Mouse (Mus musculus) heart, embryonic 14.5 days (tissue): Measurements from ENCODE around the gene Zfp607b. TPM values are rescaled to one million over a fixed set of nuclear protein-coding genes. Genes with fewer than 3 reads are reported as not detected.

Source experiments
- ATAC-seq: fragments of 200-750 bp; cut with Nextera tagmentation; 2 replicates; pipeline ENCODE4 v1.8.0; 2017; ENCODE audit warnings: low read depth, moderate TSS enrichment; ENCODE audit not compliant: insufficient number of reproducible peaks, insufficient read depth, low FRiP score
- H3K27ac ChIP-seq, 2 experiments: fragments of 200-500 bp in 1 of 2; fragments of 300-500 bp in 1 of 2; sonication (generic) in 1 of 2; replicated peaks in 1 of 2; 2 replicates each; pipeline ENCODE4 v1.5.1; 2012 to 2014; ENCODE audit warnings: low read depth in 2 of 2, low read length in 2 of 2, control low read depth in 1 of 2, mild to moderate bottlenecking in 1 of 2, mixed read lengths in 1 of 2; ENCODE audit not compliant: control insufficient read depth in 1 of 2, insufficient read depth in 1 of 2
- H3K27me3 ChIP-seq: fragments of 300-500 bp; sonication (generic); 2 replicates; pipeline ENCODE4 v1.6.1; 2014; ENCODE audit warnings: mild to moderate bottlenecking, low read length, control low read depth; ENCODE audit not compliant: control insufficient read depth, insufficient read depth
- H3K36me3 ChIP-seq: fragments of 300-500 bp; sonication (generic); 2 replicates; pipeline ENCODE4 v1.6.1; 2014; ENCODE audit warnings: mild to moderate bottlenecking, control low read depth, low read length, mixed read lengths; ENCODE audit not compliant: control insufficient read depth, insufficient read depth
- H3K4me1 ChIP-seq, 2 experiments: fragments of 200-500 bp in 1 of 2; fragments of 300-500 bp in 1 of 2; sonication (generic) in 1 of 2; 2 replicates each; pipeline ENCODE4 v1.6.1; 2012 to 2014; ENCODE audit warnings: low read length in 2 of 2, control low read depth in 1 of 2, mixed read lengths in 1 of 2; ENCODE audit not compliant: control insufficient read depth in 2 of 2, insufficient read depth in 2 of 2
- H3K4me2 ChIP-seq: fragments of 300-500 bp; sonication (generic); 2 replicates; pipeline ENCODE4 v1.6.1; 2014; ENCODE audit warnings: mild to moderate bottlenecking, low read length
- H3K4me3 ChIP-seq, 2 experiments: fragments of 200-500 bp in 1 of 2; fragments of 300-500 bp in 1 of 2; sonication (generic) in 1 of 2; 2 replicates each; pipeline ENCODE4 v1.5.1; 2012 to 2014; ENCODE audit warnings: low read length in 2 of 2, mild to moderate bottlenecking in 2 of 2, control low read depth in 1 of 2, low read depth in 1 of 2, moderate library complexity in 1 of 2; ENCODE audit not compliant: control insufficient read depth in 1 of 2, insufficient read depth in 1 of 2
- H3K9ac ChIP-seq: fragments of 300-500 bp; sonication (generic); 2 replicates; pipeline ENCODE4 v1.6.1; 2014; ENCODE audit warnings: mild to moderate bottlenecking, low read length
- H3K9me3 ChIP-seq: fragments of 300-500 bp; sonication (generic); 2 replicates; pipeline ENCODE4 v1.6.1; 2016; ENCODE audit warnings: low read length, control low read depth; ENCODE audit not compliant: control insufficient read depth
- WGBS: fragments of 180-500 bp; shearing (Covaris S2); extraction: QIAGEN DNeasy Blood & Tissue Kit; methylation state at CpG from one replicate; pipeline ENCODE4 v1.1.7; 2014; 5-methylcytosine and 5-hydroxymethylcytosine counted together
- polyA plus RNA-seq: library from polyadenylated mRNA; unstranded; fragments of >200 nt; fragmentation: Nextera tagmentation; extraction: Ambion mirVana; gene quantifications from 2 replicates; pipeline ENCODE4 v1.2.1, GENCODE M21; 2014

The Zfp607b gene
- polyA plus RNA-seq, 1 experiment from 2014 or later = 2.2 TPM

GRCm38 (mm10) chr7:27673575-27674131 is 15.5 kb upstream of the Zfp607b start:
- Histone ChIP-seq H3K27me3 (no peaks in the 10 kb centered on the region), H3K4me1 (peaks cover 11 to 14% of the 10 kb centered on the region in 2 experiments; a peak in 3 of 4 replicates), H3K36me3 (peaks cover 11% of the 10 kb centered on the region; the same call in 1 of the 2 replicates), H3K9ac (peak overlapping the region; percentile 87), H3K27ac (no peak overlapping the region; a peak in 1 of 4 replicates), H3K4me3 (peak overlapping the region; percentile 82 to 86), H3K9me3 (no peaks in the 10 kb centered on the region), H3K4me2 (peak overlapping the region; percentile 100)
- 3% methylated on average over 50 of the region's 52 CpGs for WGBS
- ATAC-seq = no peak

- H3K27ac ChIP-seq = peak overlapping the region in 1 of 2 experiments; percentile 87; a peak in 1 of 4 replicates
- 0% methylated on average over 36 of the region's 38 CpGs for WGBS
- peaks cover 11% of the 10 kb centered on the region; the same call in 1 of the 2 replicates for H3K36me3 ChIP-seq
- peak overlapping the region; percentile 100 for H3K4me2 ChIP-seq
- peak; percentile 73 for ATAC-seq
- peaks cover 11 to 14% of the 10 kb centered on the region in 2 experiments; a peak in 3 of 4 replicates for H3K4me1 ChIP-seq
- H3K9ac ChIP-seq = peak overlapping the region; percentile 87
- peak overlapping the region; percentile 82 to 86 for H3K4me3 ChIP-seq
- no peaks in the 10 kb centered on the region for H3K27me3 ChIP-seq
- H3K9me3 ChIP-seq = no peaks in the 10 kb centered on the region
Observed at GRCm38 (mm10) chr7:27674195-27674521, 15.0 kb upstream of the Zfp607b start.

- WGBS = 0% methylated on average over 29 of the region's 31 CpGs
- peaks cover 11% of the 10 kb centered on the region; the same call in 1 of the 2 replicates for H3K36me3 ChIP-seq
Observed at GRCm38 (mm10) chr7:27674522-27675221, 14.5 kb upstream of the Zfp607b start, which contains the start of gene Map3k10. TSS of gene Map3k10 (minus strand) at chr7:27674598.

GRCm38 (mm10) chr7:27675222-27675612 is 13.9 kb upstream of the Zfp607b start:
- WGBS = 29% methylated on average over 14 of the region's 14 CpGs
- Histone ChIP-seq H3K27ac (no peak overlapping the region), H3K4me3 (peak overlapping the region in 1 of 2 experiments; percentile 86; a peak in 1 of 4 replicates), H3K9me3 (no peaks in the 10 kb centered on the region), H3K4me1 (peaks cover 11 to 14% of the 10 kb centered on the region in 2 experiments; a peak in 3 of 4 replicates), H3K27me3 (no peaks in the 10 kb centered on the region), H3K9ac (no peak overlapping the region), H3K36me3 (peaks cover 7% of the 10 kb centered on the region; the same call in 1 of the 2 replicates), H3K4me2 (peak overlapping the region; percentile 100)
- ATAC-seq = no peak

More at GRCm38 (mm10) chr7:27674522-27675221, 14.5 kb upstream of the Zfp607b start, which contains the start of gene Map3k10:
- Histone ChIP-seq H3K4me3 (peak within 1 kb of the TSS; percentile 82 to 86), H3K9me3 (no peaks in the 10 kb centered on the region), H3K4me2 (peak within 1 kb of the TSS; percentile 100), H3K4me1 (peaks cover 11 to 14% of the 10 kb centered on the region in 2 experiments; a peak in 3 of 4 replicates), H3K27ac (peak within 1 kb of the TSS; percentile 87 to 94), H3K27me3 (no peaks in the 10 kb centered on the region), H3K9ac (peak within 1 kb of the TSS; percentile 87)
- ATAC-seq = peak; percentile 97

GRCm38 (mm10) chr7:27683218-27683617 is 5.9 kb upstream of the Zfp607b start:
- Histone ChIP-seq H3K9ac (no peak overlapping the region), H3K4me2 (no peak overlapping the region), H3K27ac (no peak overlapping the region), H3K36me3 (no peaks in the 10 kb centered on the region), H3K4me3 (no peak overlapping the region), H3K27me3 (peaks cover 10% of the 10 kb centered on the region; the same call in 1 of the 2 replicates), H3K4me1 (peaks cover 2 to 6% of the 10 kb centered on the region in 2 experiments), H3K9me3 (no peaks in the 10 kb centered on the region)
- ATAC-seq = no peak
- WGBS = 6% methylated on average over 2 of the region's 2 CpGs

GRCm38 (mm10) chr7:27685220-27685619 is 3.9 kb upstream of the Zfp607b start:
- H3K9ac ChIP-seq = no peak overlapping the region
- no peak for ATAC-seq
- H3K9me3 ChIP-seq = no peaks in the 10 kb centered on the region
- H3K4me1 ChIP-seq = peaks cover 5 to 15% of the 10 kb centered on the region in 2 experiments
- WGBS = 23% methylated on average over 5 of the region's 5 CpGs
- H3K27ac ChIP-seq = no peak overlapping the region
- peaks cover 10% of the 10 kb centered on the region; the same call in 1 of the 2 replicates for H3K27me3 ChIP-seq
- no peaks in the 10 kb centered on the region for H3K36me3 ChIP-seq
- no peak overlapping the region for H3K4me3 ChIP-seq
- H3K4me2 ChIP-seq = peak overlapping the region; percentile 42

GRCm38 (mm10) chr7:27685681-27686080 is 3.5 kb upstream of the Zfp607b start:
- H3K27ac ChIP-seq = no peak overlapping the region
- no peaks in the 10 kb centered on the region for H3K36me3 ChIP-seq
- peaks cover 5 to 15% of the 10 kb centered on the region in 2 experiments for H3K4me1 ChIP-seq
- peaks cover 10% of the 10 kb centered on the region; the same call in 1 of the 2 replicates for H3K27me3 ChIP-seq
- WGBS = 0% methylated on average over 6 of the region's 6 CpGs
- no peak overlapping the region for H3K4me3 ChIP-seq
- H3K9me3 ChIP-seq = no peaks in the 10 kb centered on the region
- no peak for ATAC-seq
- no peak overlapping the region for H3K9ac ChIP-seq
- H3K4me2 ChIP-seq = peak overlapping the region; percentile 42
